Mouse (Mus musculus): ENCODE measurements at regions not wholly inside any gene's neighbourhood (a gene's known extent, or its start where the extent isn't known, plus 50 kb on each side); places are given as distances from the start of the nearest gene placed in this dataset.

GRCm38 (mm10) chr1:128803058-128803432 is 211.0 kb upstream of the Cxcr4 start:
- TF ChIP-seq CTCF (IDR thresholded peaks at IDR 0.05; ENCODE audit: extremely low read depth, insufficient read depth, low read length) (no peak), POLR2A (IDR thresholded peaks at IDR 0.05; ENCODE audit: extremely low read depth, insufficient read depth, low read length) (no peak)
